In the genomic region with DNA sequence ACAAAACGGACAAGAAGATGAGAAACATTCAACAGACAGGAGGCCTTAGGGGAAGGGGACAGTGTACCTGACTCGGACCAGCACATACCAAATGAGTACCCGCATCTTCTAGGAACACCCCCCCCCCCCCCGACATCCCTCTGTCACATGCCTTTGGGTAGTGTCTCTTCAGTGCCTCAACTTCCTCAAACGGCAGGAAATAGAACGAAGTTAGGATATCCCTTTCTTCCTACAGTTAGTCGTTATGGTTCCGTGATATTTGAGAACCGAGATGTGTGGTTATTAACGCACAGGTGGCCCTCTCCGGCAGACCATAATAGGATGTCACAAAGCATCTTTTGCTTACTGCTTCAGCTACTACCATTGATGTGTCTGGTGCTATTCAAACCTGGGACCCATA, we compare ENCODE assay signal across 12 mouse cellular contexts. TPM values are rescaled to one million over a fixed set of nuclear protein-coding genes. Genes with fewer than 3 reads are reported as not detected.
DNase-seq lines count a peak whose midpoint lies in the region; ATAC-seq and TF ChIP-seq lines count a peak whose summit lies in the region.
"Had no signal": no experiment of that assay in that cellular context is flagged by ENCODE, and none has a peak within 500 bp of the region (broad histone marks: within the 10 kb centered on the region; RNA-seq: fewer than 3 reads in every experiment).

No protein-coding gene starts in this region.

- H3K27me3 ChIP-seq in intestine, embryonic 14.5 days (replicated peaks; ENCODE audit: control insufficient read depth, insufficient read depth, low read length): no peaks in the 10 kb centered on the region
- H3K27me3 ChIP-seq in intestine, embryonic 16.5 days (replicated peaks; ENCODE audit: control insufficient read depth, insufficient read depth, low read length): no peaks in the 10 kb centered on the region
- no peaks in the 10 kb centered on the region for H3K27me3 ChIP-seq in CH12.LX (replicated peaks)
- H3K27me3 ChIP-seq in forebrain, embryonic 16.5 days (replicated peaks; ENCODE audit: control insufficient read depth, insufficient read depth, low read length): no peaks in the 10 kb centered on the region

- no peak for DNase-seq in intestine, embryonic 14.5 days (ENCODE audit: low spot score)
- DNase-seq in CH12.LX (ENCODE audit: extremely low read depth): peak; percentile 32
- no peak for DNase-seq in B cell, adult 2 months
- no peak for DNase-seq in right cerebral cortex, postnatal 25 days
- DNase-seq in left cerebral cortex, adult 18-20 months (ENCODE audit: low spot score in 2 of 2): no peak
- DNase-seq: adrenal gland, postnatal 10 days; cerebellum, postnatal 25 days; kidney, postnatal 10 days; right cerebral cortex, adult 18-20 months had no signal

- WGBS in intestine, embryonic 14.5 days: 80% methylated on average over 11 of the region's 11 CpGs
- 82% methylated on average over 11 of the region's 11 CpGs for WGBS in intestine, embryonic 16.5 days
- WGBS in forebrain, embryonic 16.5 days: 81% methylated on average over 11 of the region's 11 CpGs
- WGBS in macrophage (ENCODE audit: missing documents): 13% methylated on average over 11 of the region's 11 CpGs

- in situ Hi-C loops in CH12.LX (cut with MboI; ENCODE audit: low pct_ligation_motif_present, low pct_unique_long_range_greater_than_20kb, low sequenced_read_pairs): no loop called here

- H3K4me2 ChIP-seq in intestine, embryonic 14.5 days (ENCODE audit: low read length): peak overlapping the region; percentile 57; the same call in 1 of the 2 replicates
- no peak overlapping the region for H3K4me2 ChIP-seq in intestine, embryonic 16.5 days (ENCODE audit: low read depth, low read length)
- no peak overlapping the region for H3K4me2 ChIP-seq in CH12.LX (ENCODE audit: insufficient read depth, low read depth, poor library complexity, severe bottlenecking)
- peak overlapping the region; percentile 50; the same call in 1 of the 2 replicates for H3K4me2 ChIP-seq in forebrain, embryonic 16.5 days (ENCODE audit: low read length)

- ATAC-seq in intestine, embryonic 14.5 days (replicated peaks; ENCODE audit: low FRiP score, low TSS enrichment, low read depth): no peak
- no peak for ATAC-seq in intestine, embryonic 16.5 days
- ATAC-seq in forebrain, embryonic 16.5 days: no peak

- no peaks in the 10 kb centered on the region for H3K36me3 ChIP-seq in intestine, embryonic 14.5 days (ENCODE audit: control insufficient read depth, insufficient read depth, low read length)
- H3K36me3 ChIP-seq in intestine, embryonic 16.5 days (ENCODE audit: control insufficient read depth, insufficient read depth, low read length): no peaks in the 10 kb centered on the region
- H3K36me3 ChIP-seq in CH12.LX (replicated peaks in 1 of 2; ENCODE audit: control insufficient read depth in 1 of 2, insufficient read depth in 1 of 2, low read length in 1 of 2): peaks cover 0 to 1% of the 10 kb centered on the region in 2 experiments
- no peaks in the 10 kb centered on the region for H3K36me3 ChIP-seq in forebrain, embryonic 16.5 days (ENCODE audit: control insufficient read depth, insufficient read depth)
- H3K36me3 ChIP-seq in macrophage (ENCODE audit: inconsistent target): no peaks in the 10 kb centered on the region

- dilution Hi-C loops in CH12.LX (cut with MboI; ENCODE audit: extremely low pct_ligation_motif_present, extremely low pct_unique_long_range_greater_than_20kb, low sequenced_read_pairs): no loop called here

- no peak overlapping the region for H3K9ac ChIP-seq in intestine, embryonic 14.5 days (ENCODE audit: low read length)
- H3K9ac ChIP-seq in intestine, embryonic 16.5 days (ENCODE audit: low read depth, low read length): no peak overlapping the region
- H3K9ac ChIP-seq in CH12.LX (ENCODE audit: insufficient read depth, low read depth): no peak overlapping the region
- H3K9ac ChIP-seq in forebrain, embryonic 16.5 days (replicated peaks; ENCODE audit: low read depth, low read length): no peak overlapping the region

- H3K27ac ChIP-seq in intestine, embryonic 14.5 days (ENCODE audit: low read depth): peak overlapping the region; percentile 99; the same call in 1 of the 2 replicates
- no peak overlapping the region for H3K27ac ChIP-seq in intestine, embryonic 16.5 days (ENCODE audit: low read length)
- H3K27ac ChIP-seq in CH12.LX (ENCODE audit: insufficient read depth, low read depth): no peak overlapping the region
- no peak overlapping the region; the same call in 1 of the 2 replicates for H3K27ac ChIP-seq in forebrain, embryonic 16.5 days (ENCODE audit: low read length)
- H3K27ac ChIP-seq in macrophage: 0 out of 2 replicates have a peak overlapping the region, but pooled peaks have one; percentile 8

- H3K9me3 ChIP-seq in intestine, embryonic 14.5 days (ENCODE audit: control insufficient read depth, low read length): no peaks in the 10 kb centered on the region
- H3K9me3 ChIP-seq in intestine, embryonic 16.5 days (ENCODE audit: control insufficient read depth, low read length): no peaks in the 10 kb centered on the region
- H3K9me3 ChIP-seq in CH12.LX (replicated peaks; ENCODE audit: low read length): no peaks in the 10 kb centered on the region
- H3K9me3 ChIP-seq in forebrain, embryonic 16.5 days (ENCODE audit: control insufficient read depth, low read length): no peaks in the 10 kb centered on the region

- no peak for TF ChIP-seq RAD21 in CH12.LX (IDR thresholded peaks at IDR 0.05; ENCODE audit: low read depth, low read length)

- TF ChIP-seq EP300 in CH12.LX (IDR thresholded peaks at IDR 0.05; ENCODE audit: low read length): no peak

- H3K4me1 ChIP-seq in intestine, embryonic 14.5 days (replicated peaks; ENCODE audit: control insufficient read depth, insufficient read depth, low read length): peaks cover 50% of the 10 kb centered on the region
- H3K4me1 ChIP-seq in intestine, embryonic 16.5 days (ENCODE audit: control insufficient read depth, insufficient read depth, low read length): peaks cover 35% of the 10 kb centered on the region
- peaks cover 6 to 47% of the 10 kb centered on the region in 2 experiments; a peak in 3 of 4 replicates for H3K4me1 ChIP-seq in CH12.LX (ENCODE audit: control insufficient read depth in 1 of 2, insufficient read depth in 2 of 2)
- peaks cover 56% of the 10 kb centered on the region for H3K4me1 ChIP-seq in forebrain, embryonic 16.5 days (replicated peaks; ENCODE audit: control insufficient read depth, insufficient read depth, low read length)

- TF ChIP-seq CTCF in CH12.LX (conservative IDR thresholded peaks at IDR 0.05 in 1 of 2, IDR thresholded peaks at IDR 0.05 in 1 of 2; ENCODE audit: low read depth in 2 of 2, low read length in 2 of 2): no peak

- H3K79me2 ChIP-seq in CH12.LX (replicated peaks; ENCODE audit: control insufficient read depth, extremely low read depth, insufficient read depth, poor library complexity, severe bottlenecking) (no peaks in the 10 kb centered on the region), macrophage (ENCODE audit: inconsistent target) (no peaks in the 10 kb centered on the region)

- H3K4me3 ChIP-seq in intestine, embryonic 14.5 days (ENCODE audit: low read depth, low read length): no peak overlapping the region
- H3K4me3 ChIP-seq in intestine, embryonic 16.5 days (ENCODE audit: low read length): no peak overlapping the region
- H3K4me3 ChIP-seq in CH12.LX (replicated peaks in 1 of 3; ENCODE audit: low read depth in 2 of 3, low read length in 2 of 3, poor library complexity in 1 of 3) (no peak overlapping the region), macrophage (ENCODE audit: inconsistent target) (no peak overlapping the region)
- no peak overlapping the region for H3K4me3 ChIP-seq in forebrain, embryonic 16.5 days (replicated peaks; ENCODE audit: low read length)

- no peak for TF ChIP-seq POLR2A in CH12.LX (IDR thresholded peaks at IDR 0.05; ENCODE audit: low read depth, low read length)

TF ChIP-seq in CH12.LX, 34 proteins besides CTCF, POLR2A, EP300 and RAD21:
- TF ChIP-seq MEF2A (IDR thresholded peaks at IDR 0.05; ENCODE audit: borderline replicate concordance, low read depth, low read length) (no peak), ZMIZ1 (IDR thresholded peaks at IDR 0.05; ENCODE audit: low read depth, low read length) (no peak), CHD1 (IDR thresholded peaks at IDR 0.05; ENCODE audit: low read depth, low read length) (no peak), NRF1 (IDR thresholded peaks at IDR 0.05; ENCODE audit: low read depth, low read length) (no peak), NELFE (IDR thresholded peaks at IDR 0.05; ENCODE audit: low read depth, low read length) (no peak), IRF4 (IDR thresholded peaks at IDR 0.05; ENCODE audit: low read depth, low read length) (no peak), KAT2A (IDR thresholded peaks at IDR 0.05; ENCODE audit: insufficient replicate concordance, low read length) (no peak), RCOR1 (conservative IDR thresholded peaks at IDR 0.05; ENCODE audit: low read depth, low read length) (no peak), MYC (IDR thresholded peaks at IDR 0.05; ENCODE audit: low read depth, low read length) (no peak)

RNA-seq across cellular contexts. Expression of a gene that starts 35.3 kb away (rescaled TPM):
- polyA plus RNA-seq in intestine, embryonic 14.5 days (2014; fragmentation: Nextera tagmentation; extraction: Ambion mirVana): 46.8 and 52.0 TPM in 2 replicates
- polyA plus RNA-seq in intestine, embryonic 16.5 days (2015; fragmentation: Nextera tagmentation; extraction: Ambion mirVana): 59.0 and 60.3 TPM in 2 replicates
- total RNA-seq in CH12.LX (2012; rRNA removed) (2.6 and 3.4 TPM in 2 replicates), CH12.LX (2014; rRNA removed) (2.3 TPM in 2 replicates)
- polyA plus RNA-seq in CH12.LX (2012; ENCODE audit: insufficient read length, low read depth) (6.7 and 8.1 TPM in 2 replicates), macrophage (2018) (6.8 to 16.9 TPM (median 13.4 TPM) in 3 replicates)
- 99.9 and 100 TPM in 2 replicates for polyA plus RNA-seq in forebrain, embryonic 16.5 days (2015; fragmentation: Nextera tagmentation; extraction: Ambion mirVana)
- 100 to 1,000 TPM in 6 of 26 experiments, 10 to 100 TPM in 14, 1 to 10 TPM in 6; 5.0 to 155 (median 36.6) TPM for total RNA-seq in macrophage (2018; cell fraction: chromatin; rRNA removed)
- 100 to 1,000 TPM in 7 of 26 experiments, 10 to 100 TPM in 19; 17.2 to 237 (median 26.6) TPM for total RNA-seq in macrophage (2018; cell fraction: cytosol; rRNA removed)
- 100 to 1,000 TPM in 8 of 26 experiments, 10 to 100 TPM in 18; 15.6 to 179 (median 63.8) TPM for total RNA-seq in macrophage (2018; cell fraction: nucleus; rRNA removed)
- 10 to 100 TPM; 26.6 to 28.8 TPM for total RNA-seq in left cerebral cortex, adult 18-20 months (2021)

Comparison
In these comparisons a context has a peak if more than half of its experiments do, and no peak if none do; other contexts are left out.
1. H3K27ac ChIP-seq: peak in intestine, embryonic 14.5 days (single experiment) and macrophage (single experiment); none in intestine, embryonic 16.5 days (single experiment), CH12.LX (single experiment) and forebrain, embryonic 16.5 days (single experiment).
2. H3K4me2 ChIP-seq: peak in intestine, embryonic 14.5 days (single experiment) and forebrain, embryonic 16.5 days (single experiment); none in intestine, embryonic 16.5 days (single experiment) and CH12.LX (single experiment).